Mouse (Mus musculus) olfactory bulb, adult 2 months (tissue): Measurements from ENCODE around the gene Clec2l.

ENCODE experiments used
- CTCF ChIP-seq: fragments of 200-500 bp; IDR thresholded peaks from 2 replicates; pipeline ENCODE4 v1.5.1; 2012; ENCODE audit warnings: low read depth, mild to moderate bottlenecking, low read length, moderate library complexity; ENCODE audit not compliant: insufficient read depth
- POLR2A ChIP-seq: fragments of 200-500 bp; IDR thresholded peaks from 2 replicates; pipeline ENCODE4 v1.6.1; 2012; ENCODE audit warnings: mild to moderate bottlenecking, low read depth, low read length, moderate library complexity; ENCODE audit not compliant: insufficient read depth

GRCm38 (mm10) chr6:38636852-38637618, 25.8 kb upstream of the Clec2l start, which contains the start of gene Klrg2:
- no peak for TF ChIP-seq CTCF
- no peak for TF ChIP-seq POLR2A
